Mouse (Mus musculus): ENCODE measurements around the gene Usp8. TPM values are rescaled to one million over a fixed set of nuclear protein-coding genes. Genes with fewer than 3 reads are reported as not detected.
A peak's percentile ranks its signal among the peaks of the same experiment; 100 is the strongest.

Usp8 gene
- polyA plus RNA-seq, 1 experiment from 2014 or later, result 19.1 TPM

- H3K4me1 ChIP-seq (replicated peaks; ENCODE audit: control insufficient read depth, insufficient read depth), result no peaks in the 10 kb centered on the region; the same call in 1 of the 2 replicates
- ATAC-seq (ENCODE audit: low FRiP score, low TSS enrichment), result peak; percentile 67
- no peaks in the 10 kb centered on the region for H3K27me3 ChIP-seq (ENCODE audit: control insufficient read depth, insufficient read depth, low read length)
- under 1% methylated on average over 68 of the region's 77 CpGs for whole genome bisulfite sequencing
- DNase-seq (ENCODE audit: low spot score), result peak; percentile 64
- peak overlapping the region; percentile 100 for H3K27ac ChIP-seq (replicated peaks)
- H3K4me2 ChIP-seq (replicated peaks; ENCODE audit: low read depth), result peak overlapping the region; percentile 71
- H3K36me3 ChIP-seq (ENCODE audit: control insufficient read depth, insufficient read depth, low read length), result no peaks in the 10 kb centered on the region
- no peaks in the 10 kb centered on the region for H3K9me3 ChIP-seq (ENCODE audit: control insufficient read depth, low read length)
- TF ChIP-seq CTCF (IDR thresholded peaks at IDR 0.05; ENCODE audit: low read depth) (no peak), EP300 (optimal IDR thresholded peaks at IDR 0.05) (no peak)
- H3K4me3 ChIP-seq (ENCODE audit: low read depth, low read length), result peak overlapping the region; percentile 98
- H3K9ac ChIP-seq (ENCODE audit: low read length), result peak overlapping the region; percentile 100
Observed at GRCm38 (mm10) chr2:126674441-126675168, 32.5 kb upstream of the Usp8 start.

- WGBS, result under 1% methylated on average over 85 of the region's 99 CpGs
- Histone ChIP-seq H3K27me3 (ENCODE audit: control insufficient read depth, insufficient read depth, low read length) (no peaks in the 10 kb centered on the region), H3K27ac (replicated peaks) (peak overlapping the region; percentile 100), H3K36me3 (ENCODE audit: control insufficient read depth, insufficient read depth, low read length) (no peaks in the 10 kb centered on the region), H3K4me3 (ENCODE audit: low read depth, low read length) (peak overlapping the region; percentile 98), H3K9me3 (ENCODE audit: control insufficient read depth, low read length) (no peaks in the 10 kb centered on the region), H3K4me2 (replicated peaks; ENCODE audit: low read depth) (peak overlapping the region; percentile 71), H3K9ac (ENCODE audit: low read length) (peak overlapping the region; percentile 100), H3K4me1 (replicated peaks; ENCODE audit: control insufficient read depth, insufficient read depth) (no peaks in the 10 kb centered on the region; the same call in 1 of the 2 replicates)
- peak; percentile 88 for DNase-seq (ENCODE audit: low spot score)
- TF ChIP-seq CTCF (IDR thresholded peaks at IDR 0.05; ENCODE audit: low read depth) (no peak), EP300 (optimal IDR thresholded peaks at IDR 0.05) (peak; percentile 46)
- peak; percentile 90 for ATAC-seq (ENCODE audit: low FRiP score, low TSS enrichment)
Observed at GRCm38 (mm10) chr2:126675169-126676121, 31.7 kb upstream of the Usp8 start.

- Histone ChIP-seq H3K9me3 (ENCODE audit: control insufficient read depth, low read length) (no peaks in the 10 kb centered on the region), H3K4me1 (replicated peaks; ENCODE audit: control insufficient read depth, insufficient read depth) (no peaks in the 10 kb centered on the region; the same call in 1 of the 2 replicates), H3K36me3 (ENCODE audit: control insufficient read depth, insufficient read depth, low read length) (no peaks in the 10 kb centered on the region), H3K27me3 (ENCODE audit: control insufficient read depth, insufficient read depth, low read length) (no peaks in the 10 kb centered on the region), H3K27ac (replicated peaks) (peak within 1 kb of the TSS; percentile 100), H3K4me3 (ENCODE audit: low read depth, low read length) (peak within 1 kb of the TSS; percentile 98), H3K9ac (ENCODE audit: low read length) (peak within 1 kb of the TSS; percentile 100), H3K4me2 (replicated peaks; ENCODE audit: low read depth) (peak within 1 kb of the TSS; percentile 71)
- ATAC-seq (ENCODE audit: low FRiP score, low TSS enrichment) (no peak), DNase-seq (ENCODE audit: low spot score) (no peak)
- 22% methylated on average over 12 of the region's 12 CpGs for WGBS
- no peak for TF ChIP-seq CTCF (IDR thresholded peaks at IDR 0.05; ENCODE audit: low read depth)
- TF ChIP-seq EP300 (optimal IDR thresholded peaks at IDR 0.05), result no peak
Observed at GRCm38 (mm10) chr2:126676122-126676515, 31.0 kb upstream of the Usp8 start, which contains the start of gene Gabpb1. TSS of gene Gabpb1 (minus strand) at chr2:126676337.

- no peaks in the 10 kb centered on the region for H3K36me3 ChIP-seq (ENCODE audit: control insufficient read depth, insufficient read depth, low read length)
- no peaks in the 10 kb centered on the region; the same call in 1 of the 2 replicates for H3K4me1 ChIP-seq (replicated peaks; ENCODE audit: control insufficient read depth, insufficient read depth)
- no peak overlapping the region for H3K9ac ChIP-seq (ENCODE audit: low read length)
- 85% methylated on average over 1 of the region's 1 CpGs for WGBS
- no peak overlapping the region for H3K27ac ChIP-seq (replicated peaks)
- H3K4me2 ChIP-seq (replicated peaks; ENCODE audit: low read depth), result no peak overlapping the region
- no peak overlapping the region for H3K4me3 ChIP-seq (ENCODE audit: low read depth, low read length)
- H3K9me3 ChIP-seq (ENCODE audit: control insufficient read depth, low read length), result no peaks in the 10 kb centered on the region
- DNase-seq (ENCODE audit: low spot score) (no peak), ATAC-seq (ENCODE audit: low FRiP score, low TSS enrichment) (no peak)
- no peaks in the 10 kb centered on the region for H3K27me3 ChIP-seq (ENCODE audit: control insufficient read depth, insufficient read depth, low read length)
- no peak for TF ChIP-seq EP300 (optimal IDR thresholded peaks at IDR 0.05)
- no peak for TF ChIP-seq CTCF (IDR thresholded peaks at IDR 0.05; ENCODE audit: low read depth)
Observed at GRCm38 (mm10) chr2:126677366-126677765, 29.8 kb upstream of the Usp8 start.

GRCm38 (mm10) chr2:126682333-126682732, 24.8 kb upstream of the Usp8 start:
- Histone ChIP-seq H3K27ac (replicated peaks) (0 out of 2 replicates have a peak overlapping the region, but pooled peaks have one; percentile 8), H3K4me2 (replicated peaks; ENCODE audit: low read depth) (no peak overlapping the region), H3K4me3 (ENCODE audit: low read depth, low read length) (no peak overlapping the region), H3K27me3 (ENCODE audit: control insufficient read depth, insufficient read depth, low read length) (no peaks in the 10 kb centered on the region), H3K9me3 (ENCODE audit: control insufficient read depth, low read length) (no peaks in the 10 kb centered on the region), H3K4me1 (replicated peaks; ENCODE audit: control insufficient read depth, insufficient read depth) (no peaks in the 10 kb centered on the region), H3K9ac (ENCODE audit: low read length) (no peak overlapping the region), H3K36me3 (ENCODE audit: control insufficient read depth, insufficient read depth, low read length) (no peaks in the 10 kb centered on the region)
- 50% methylated on average over 2 of the region's 2 CpGs for WGBS
- ATAC-seq (ENCODE audit: low FRiP score, low TSS enrichment) (no peak), DNase-seq (ENCODE audit: low spot score) (no peak)
- no peak for TF ChIP-seq EP300 (optimal IDR thresholded peaks at IDR 0.05)

All from stomach, postnatal 0 days (tissue).